Mouse (Mus musculus): ENCODE results near the gene Plekha6.

- TF ChIP-seq CTCF (IDR thresholded peaks at IDR 0.05; ENCODE audit: low read depth) (no peak), EP300 (IDR thresholded peaks at IDR 0.05; ENCODE audit: low read depth) (no peak)
Observed at GRCm38 (mm10) chr1:133118127-133118526, 45.9 kb upstream of the Plekha6 start.
